Mouse (Mus musculus) large intestine, adult 2 months (tissue): Measurements from ENCODE around the gene Tshz2. TPM values are rescaled to one million over a fixed set of nuclear protein-coding genes. Genes with fewer than 3 reads are reported as not detected.
A peak's percentile ranks its signal among the peaks of the same experiment; 100 is the strongest.
"Not testable (repeated sequence)": the region's sequence is repeated elsewhere in the genome, so short reads cannot be mapped to it uniquely, and the experiment has no call there.

ENCODE experiments used
- DNase-seq: peaks from one replicate; pipeline ENCODE4 v3.0.0-alpha.2; 2012; ENCODE audit warnings: low read depth, low spot score
- WGBS: fragments of 180-500 bp; shearing (Covaris S2); methylation state at CpG from one replicate; pipeline ENCODE4 v1.1.7; 2018; 5-methylcytosine and 5-hydroxymethylcytosine counted together
- polyA plus RNA-seq: library from polyadenylated mRNA; depleted of rRNA; stranded (reverse); fragments of >200 nt; gene quantifications from 2 replicates; pipeline ENCODE4 v1.2.3, GENCODE M21; 2012

The Tshz2 gene
- polyA plus RNA-seq, 1 experiment = 5.9 TPM

- 88% methylated on average over 7 of the region's 7 CpGs for WGBS
Measured at GRCm38 (mm10) chr2:169747114-169747642, 114.4 kb downstream of the Tshz2 start.

GRCm38 (mm10) chr2:169749331-169749945, 116.6 kb downstream of the Tshz2 start:
- no peak for DNase-seq

More at GRCm38 (mm10) chr2:169747114-169747642, 114.4 kb downstream of the Tshz2 start:
- DNase-seq = no peak

GRCm38 (mm10) chr2:169750574-169751491, 118.0 kb downstream of the Tshz2 start:
- peak; percentile 57 for DNase-seq
- WGBS = 30% methylated on average over 15 of the region's 15 CpGs

More at GRCm38 (mm10) chr2:169749331-169749945, 116.6 kb downstream of the Tshz2 start:
- WGBS = 64% methylated on average over 16 of the region's 16 CpGs

GRCm38 (mm10) chr2:169752126-169752525, 119.3 kb downstream of the Tshz2 start:
- DNase-seq = no peak
- WGBS = 88% methylated on average over 9 of the region's 9 CpGs

GRCm38 (mm10) chr2:169753432-169753831, 120.6 kb downstream of the Tshz2 start:
- 92% methylated on average over 9 of the region's 9 CpGs for WGBS
- no peak for DNase-seq

- no peak for DNase-seq
- WGBS = 23% methylated on average over 7 of the region's 7 CpGs
Measured at GRCm38 (mm10) chr2:169755091-169755490, 122.3 kb downstream of the Tshz2 start.

- DNase-seq = no peak
- WGBS = 48% methylated on average over 6 of the region's 6 CpGs
Measured at GRCm38 (mm10) chr2:169758120-169758519, 125.3 kb downstream of the Tshz2 start.

GRCm38 (mm10) chr2:169760117-169760516, 127.3 kb downstream of the Tshz2 start:
- 94% methylated on average over 1 of the region's 1 CpGs for WGBS
- DNase-seq = no peak

GRCm38 (mm10) chr2:169761726-169762125, 128.9 kb downstream of the Tshz2 start:
- WGBS = 57% methylated on average over 3 of the region's 3 CpGs
- DNase-seq = no peak

GRCm38 (mm10) chr2:169762301-169762700, 129.5 kb downstream of the Tshz2 start:
- DNase-seq = no peak
- 87% methylated on average over 8 of the region's 8 CpGs for whole genome bisulfite sequencing

GRCm38 (mm10) chr2:169763716-169764115, 130.9 kb downstream of the Tshz2 start:
- 84% methylated on average over 8 of the region's 8 CpGs for WGBS
- DNase-seq = no peak

- WGBS = 70% methylated on average over 8 of the region's 8 CpGs
- no peak for DNase-seq
Measured at GRCm38 (mm10) chr2:169766247-169766646, 133.4 kb downstream of the Tshz2 start.

GRCm38 (mm10) chr2:169767281-169767680, 134.5 kb downstream of the Tshz2 start:
- no peak for DNase-seq
- 55% methylated on average over 3 of the region's 3 CpGs for WGBS

- 74% methylated on average over 4 of the region's 4 CpGs for WGBS
- no peak for DNase-seq
Measured at GRCm38 (mm10) chr2:169775078-169775477, 142.3 kb downstream of the Tshz2 start.

- DNase-seq = no peak
- 79% methylated on average over 4 of the region's 4 CpGs for WGBS
Measured at GRCm38 (mm10) chr2:169777242-169777641, 144.4 kb downstream of the Tshz2 start.

- WGBS = 61% methylated on average over 2 of the region's 2 CpGs
- DNase-seq = no peak
Measured at GRCm38 (mm10) chr2:169777764-169778163, 145.0 kb downstream of the Tshz2 start.

- 86% methylated on average over 6 of the region's 6 CpGs for WGBS
- no peak for DNase-seq
Measured at GRCm38 (mm10) chr2:169778740-169779345, 146.0 kb downstream of the Tshz2 start.

GRCm38 (mm10) chr2:169781671-169782070, 148.9 kb downstream of the Tshz2 start:
- DNase-seq = not testable (repeated sequence)

GRCm38 (mm10) chr2:169782874-169783680, 150.3 kb downstream of the Tshz2 start:
- WGBS = 53% methylated on average over 26 of the region's 26 CpGs
- no peak for DNase-seq
